Mouse (Mus musculus) stomach, embryonic 14.5 days (tissue): Measurements from ENCODE around the gene Slc39a13. TPM values are rescaled to one million over a fixed set of nuclear protein-coding genes. Genes with fewer than 3 reads are reported as not detected.

Experiments
- ATAC-seq: fragments of 200-750 bp; cut with Nextera tagmentation; 2 replicates; pipeline ENCODE4 v1.8.0; 2017; ENCODE audit warnings: low read depth, moderate TSS enrichment; ENCODE audit not compliant: insufficient number of reproducible peaks, insufficient read depth, low FRiP score
- H3K27ac ChIP-seq: fragments of 300-500 bp; sonication (generic); 2 replicates; pipeline ENCODE4 v1.5.1; 2014; ENCODE audit warnings: mild to moderate bottlenecking, low read length, moderate library complexity, mixed read lengths
- H3K27me3 ChIP-seq: fragments of 300-500 bp; sonication (generic); 2 replicates; pipeline ENCODE4 v1.6.1; 2014; ENCODE audit warnings: low read length, control low read depth, mixed read lengths; ENCODE audit not compliant: control insufficient read depth, insufficient read depth
- H3K36me3 ChIP-seq: fragments of 300-500 bp; sonication (generic); 2 replicates; pipeline ENCODE4 v1.6.1; 2014; ENCODE audit warnings: mild to moderate bottlenecking, control low read depth, low read length, moderate library complexity, mixed read lengths; ENCODE audit not compliant: control insufficient read depth, insufficient read depth
- H3K4me1 ChIP-seq: fragments of 300-500 bp; sonication (generic); 2 replicates; pipeline ENCODE4 v1.6.1; 2014; ENCODE audit warnings: low read length, control low read depth, mixed read lengths; ENCODE audit not compliant: control insufficient read depth, insufficient read depth
- H3K4me2 ChIP-seq: fragments of 300-500 bp; sonication (generic); replicated peaks from 2 replicates; pipeline ENCODE4 v1.6.1; 2014; ENCODE audit warnings: low read depth, low read length, control low read depth
- H3K4me3 ChIP-seq: fragments of 300-500 bp; sonication (generic); 2 replicates; pipeline ENCODE4 v1.5.1; 2014; ENCODE audit warnings: low read depth, low read length, control low read depth
- H3K9ac ChIP-seq: fragments of 300-500 bp; sonication (generic); replicated peaks from 2 replicates; pipeline ENCODE4 v1.6.1; 2014; ENCODE audit warnings: low read depth, mild to moderate bottlenecking, control low read depth, low read length, moderate library complexity, mixed read lengths
- H3K9me3 ChIP-seq: fragments of 300-500 bp; sonication (generic); 2 replicates; pipeline ENCODE4 v1.6.1; 2016; ENCODE audit warnings: low read depth, low read length, control low read depth; ENCODE audit not compliant: control insufficient read depth
- WGBS: fragments of 180-500 bp; shearing (Covaris S2); extraction: QIAGEN DNeasy Blood & Tissue Kit; methylation state at CpG from one replicate; pipeline ENCODE4 v1.1.7; 2014; 5-methylcytosine and 5-hydroxymethylcytosine counted together
- polyA plus RNA-seq: library from polyadenylated mRNA; unstranded; fragments of >200 nt; fragmentation: Nextera tagmentation; extraction: Ambion mirVana; gene quantifications from 2 replicates; pipeline ENCODE4 v1.2.1, GENCODE M21; 2014

Slc39a13 gene
- polyA plus RNA-seq, 1 experiment from 2014 or later, result 45.8 TPM

DNA sequence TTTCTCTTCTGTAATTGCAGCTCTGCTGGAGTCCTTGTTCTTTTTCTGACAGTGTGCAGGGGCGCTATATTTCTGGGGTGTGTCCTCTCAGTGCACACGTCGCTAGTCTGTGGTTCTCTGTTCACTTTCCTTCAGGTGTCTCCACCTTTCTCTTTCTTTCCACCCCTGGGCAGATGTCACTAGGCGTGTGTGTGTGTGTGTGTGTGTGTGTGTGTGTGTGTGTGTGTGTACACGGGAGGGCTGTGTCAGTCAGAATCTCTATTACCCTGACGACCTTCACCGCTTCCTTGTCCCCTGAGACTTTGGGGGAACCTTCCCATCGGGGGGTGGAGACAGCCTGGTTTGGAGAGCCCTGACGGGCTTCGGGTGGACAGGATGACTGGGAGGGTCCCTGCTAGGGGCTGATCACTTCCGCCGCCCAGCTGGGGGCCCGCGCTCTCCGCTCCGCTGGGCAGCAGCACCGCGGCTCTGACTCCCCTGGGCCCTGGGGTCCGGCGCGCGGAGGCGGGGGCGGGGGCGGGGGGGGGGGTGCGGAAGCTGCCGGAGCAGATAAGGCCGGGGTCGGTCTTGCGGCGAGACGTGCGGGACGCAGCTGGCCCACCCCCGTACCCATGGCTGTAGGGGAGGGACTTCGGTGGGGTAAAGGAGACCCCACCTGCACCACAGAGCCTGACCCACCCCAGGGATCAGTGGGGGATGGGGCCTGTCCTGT is 8.3 kb upstream of the Slc39a13 start:
- no peaks in the 10 kb centered on the region for H3K36me3 ChIP-seq
- 0% methylated on average over 30 of the region's 36 CpGs for WGBS
- H3K27me3 ChIP-seq, result no peaks in the 10 kb centered on the region
- no peaks in the 10 kb centered on the region for H3K9me3 ChIP-seq
- no peak overlapping the region for H3K27ac ChIP-seq
- no peaks in the 10 kb centered on the region for H3K4me1 ChIP-seq
- H3K4me2 ChIP-seq, result peak overlapping the region; percentile 90
- peak overlapping the region; percentile 50 for H3K4me3 ChIP-seq
- peak; percentile 73 for ATAC-seq
- peak overlapping the region; percentile 64 for H3K9ac ChIP-seq

DNA sequence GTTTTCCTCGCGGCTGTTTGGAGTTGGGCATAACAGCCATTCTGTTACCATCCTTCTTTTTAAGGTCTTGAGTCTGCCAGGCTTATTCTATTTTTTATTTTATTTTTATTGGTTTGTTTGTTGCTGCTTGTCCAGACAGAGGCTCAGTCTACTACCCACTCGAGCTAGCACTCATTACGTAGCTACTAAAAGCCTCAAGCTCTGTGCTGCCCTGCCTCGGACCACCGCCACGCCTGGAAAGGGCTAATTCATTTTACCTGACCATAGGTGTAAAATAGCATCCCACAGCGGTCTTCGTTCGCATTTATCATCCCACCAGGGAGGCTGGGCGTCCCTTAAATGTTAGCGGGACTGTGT is 7.7 kb upstream of the Slc39a13 start:
- Histone ChIP-seq H3K9me3 (no peaks in the 10 kb centered on the region), H3K4me2 (peak overlapping the region; percentile 90), H3K36me3 (no peaks in the 10 kb centered on the region), H3K4me3 (peak overlapping the region; percentile 50), H3K27ac (no peak overlapping the region), H3K4me1 (no peaks in the 10 kb centered on the region), H3K27me3 (no peaks in the 10 kb centered on the region), H3K9ac (peak overlapping the region; percentile 64; the same call in 1 of the 2 replicates)
- no peak for ATAC-seq
- 16% methylated on average over 12 of the region's 12 CpGs for WGBS

DNA sequence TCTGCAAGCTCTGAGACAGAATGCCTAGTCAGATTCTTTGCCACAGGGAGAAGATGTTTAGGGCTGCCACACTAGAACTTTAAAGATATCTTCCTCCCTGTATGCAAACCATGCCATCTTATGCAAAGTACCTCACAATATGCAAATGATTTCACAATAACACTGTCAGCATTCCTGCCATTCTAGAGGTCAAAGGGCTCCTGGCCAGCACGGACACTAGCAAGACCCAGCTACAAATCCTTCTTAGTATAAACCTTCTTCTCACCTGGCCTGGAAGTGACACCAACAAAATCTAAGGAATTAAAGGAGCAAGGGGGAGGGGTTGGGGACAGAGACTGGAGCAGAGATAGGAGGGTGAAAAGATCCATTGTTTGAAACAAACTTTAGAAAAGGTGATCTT is 1.9 kb upstream of the Slc39a13 start:
- WGBS, result 36% methylated on average over 1 of the region's 1 CpGs
- no peak overlapping the region for H3K9ac ChIP-seq
- H3K27ac ChIP-seq, result no peak overlapping the region
- no peak overlapping the region for H3K4me2 ChIP-seq
- H3K4me3 ChIP-seq, result no peak overlapping the region
- ATAC-seq, result no peak
- no peaks in the 10 kb centered on the region for H3K36me3 ChIP-seq
- no peaks in the 10 kb centered on the region for H3K27me3 ChIP-seq
- H3K4me1 ChIP-seq, result peaks cover 17% of the 10 kb centered on the region
- H3K9me3 ChIP-seq, result no peaks in the 10 kb centered on the region

DNA sequence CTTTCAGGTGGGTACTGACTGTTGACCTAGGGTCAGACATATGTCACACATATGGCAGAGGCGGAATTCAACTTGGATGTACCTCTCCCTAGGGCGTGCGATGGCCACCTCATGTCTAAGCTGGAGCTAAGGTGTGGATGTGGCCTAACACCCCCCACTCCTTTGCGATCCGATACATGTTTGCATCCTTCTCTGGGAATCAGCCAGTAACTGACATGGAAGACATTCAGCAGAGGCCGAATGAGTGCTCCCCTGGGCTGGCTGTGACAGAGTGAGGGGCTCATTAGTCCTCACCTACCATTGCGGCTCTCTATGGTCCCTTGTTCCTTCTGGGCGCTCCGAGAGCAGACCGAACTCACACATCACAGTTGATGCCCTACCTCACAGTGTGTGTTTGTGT is 842 bp upstream of the Slc39a13 start:
- no peak overlapping the region for H3K9ac ChIP-seq
- peak overlapping the region; percentile 60 for H3K4me3 ChIP-seq
- H3K27ac ChIP-seq, result peak overlapping the region; percentile 79; the same call in 1 of the 2 replicates
- H3K4me2 ChIP-seq, result peak overlapping the region; percentile 78
- peaks cover 17% of the 10 kb centered on the region for H3K4me1 ChIP-seq
- no peak for ATAC-seq
- H3K9me3 ChIP-seq, result no peaks in the 10 kb centered on the region
- 81% methylated on average over 10 of the region's 10 CpGs for WGBS
- no peaks in the 10 kb centered on the region for H3K27me3 ChIP-seq
- no peaks in the 10 kb centered on the region for H3K36me3 ChIP-seq

DNA sequence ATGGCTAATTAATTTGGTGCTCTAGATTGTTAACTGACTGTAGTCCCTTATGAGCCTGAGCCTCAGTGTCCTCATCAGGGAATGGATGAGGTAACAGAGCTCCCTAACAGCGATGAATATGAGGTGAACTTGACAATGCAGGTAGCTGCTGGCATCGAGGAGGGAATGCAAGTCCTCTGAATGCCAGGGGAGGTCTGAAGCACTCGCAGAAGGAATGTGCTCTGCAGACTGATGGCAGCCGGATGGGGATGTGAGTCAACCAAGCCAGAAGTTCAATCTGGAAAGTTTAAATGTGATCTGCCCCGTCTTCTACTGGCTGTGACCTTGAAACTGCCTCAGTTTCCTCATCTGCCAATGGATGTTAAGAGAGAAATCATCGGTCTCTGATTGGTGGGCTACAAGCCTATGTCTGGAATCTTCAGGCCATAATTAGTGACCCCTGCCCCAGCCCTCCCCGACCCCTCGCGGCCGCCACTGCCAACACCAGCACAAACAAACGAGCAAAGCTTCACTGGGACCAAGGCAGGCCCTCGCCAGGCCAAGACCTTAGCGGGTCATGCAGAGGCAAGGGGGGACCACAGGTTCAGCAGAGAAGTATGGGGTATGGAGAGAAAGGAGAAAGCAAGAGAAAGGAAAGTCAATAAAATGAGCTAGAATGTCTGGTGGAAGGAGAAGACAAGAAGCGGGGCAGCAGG is 764 bp downstream of the Slc39a13 start:
- H3K9me3 ChIP-seq, result no peaks in the 10 kb centered on the region
- ATAC-seq, result no peak
- H3K4me3 ChIP-seq, result peak overlapping the region; percentile 60
- H3K36me3 ChIP-seq, result no peaks in the 10 kb centered on the region
- peak overlapping the region; percentile 78 for H3K4me2 ChIP-seq
- H3K4me1 ChIP-seq, result peaks cover 17% of the 10 kb centered on the region
- no peaks in the 10 kb centered on the region for H3K27me3 ChIP-seq
- peak overlapping the region; percentile 79 for H3K27ac ChIP-seq
- peak overlapping the region; percentile 57 for H3K9ac ChIP-seq
- 6% methylated on average over 14 of the region's 14 CpGs for WGBS

DNA sequence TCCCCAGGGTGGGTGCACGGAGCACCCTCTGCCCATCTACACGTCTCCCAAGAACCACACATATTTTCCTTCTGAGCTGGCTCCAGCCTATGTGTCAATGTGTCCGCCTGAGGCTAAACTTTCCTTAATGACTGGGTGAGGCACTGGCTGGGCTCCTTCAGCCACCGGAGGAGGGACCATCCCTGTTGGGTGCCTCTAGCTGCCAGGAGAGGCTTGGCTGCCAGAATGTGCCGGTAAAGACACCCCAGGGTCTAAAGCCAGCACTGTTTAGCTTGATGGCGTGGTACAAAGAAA is 1.4 kb downstream of the Slc39a13 start:
- ATAC-seq, result no peak
- H3K4me3 ChIP-seq, result peak overlapping the region; percentile 60
- no peaks in the 10 kb centered on the region for H3K27me3 ChIP-seq
- no peak overlapping the region for H3K9ac ChIP-seq
- 45% methylated on average over 6 of the region's 6 CpGs for WGBS
- H3K4me2 ChIP-seq, result peak overlapping the region; percentile 78
- no peak overlapping the region for H3K27ac ChIP-seq
- peaks cover 5% of the 10 kb centered on the region for H3K36me3 ChIP-seq
- peaks cover 17% of the 10 kb centered on the region for H3K4me1 ChIP-seq
- H3K9me3 ChIP-seq, result no peaks in the 10 kb centered on the region

DNA sequence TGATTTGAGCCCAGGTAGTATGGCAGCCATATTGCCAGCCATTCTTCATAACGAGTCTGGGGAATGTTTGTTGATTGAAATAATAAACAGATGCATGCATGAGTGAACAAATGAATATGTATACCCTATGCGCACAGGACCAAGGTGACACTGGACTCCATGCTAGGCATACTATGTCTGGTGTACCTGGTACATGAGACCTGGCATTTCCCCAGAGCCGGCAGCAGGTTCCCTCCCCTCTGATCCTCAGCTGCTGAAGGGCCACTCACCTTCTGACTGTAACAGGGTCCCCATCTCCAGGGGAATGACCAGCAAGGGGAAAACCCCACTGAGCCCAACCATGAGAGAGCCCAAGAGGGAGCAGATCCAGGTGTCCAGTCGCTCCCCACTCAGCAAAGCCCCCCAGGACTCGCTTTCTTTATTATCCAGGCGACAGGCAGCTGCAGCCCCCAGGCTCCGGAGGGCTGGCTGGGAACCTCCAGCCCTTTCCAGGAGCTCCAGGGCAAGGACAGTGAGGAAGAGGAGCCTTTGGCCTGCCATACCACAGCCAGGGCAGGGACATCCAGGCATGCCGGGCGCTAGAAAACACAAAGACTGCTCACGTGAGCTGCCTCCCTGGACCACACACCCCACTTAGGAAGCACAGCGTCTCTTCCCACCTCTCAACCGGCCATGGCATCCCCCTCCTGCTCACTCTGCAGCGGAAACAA is 1.9 kb downstream of the Slc39a13 start:
- no peak for ATAC-seq
- H3K4me3 ChIP-seq, result peak overlapping the region; percentile 60; the same call in 1 of the 2 replicates
- no peaks in the 10 kb centered on the region for H3K9me3 ChIP-seq
- H3K27ac ChIP-seq, result no peak overlapping the region
- H3K9ac ChIP-seq, result no peak overlapping the region
- H3K4me2 ChIP-seq, result peak overlapping the region; percentile 78
- peaks cover 10% of the 10 kb centered on the region for H3K36me3 ChIP-seq
- peaks cover 17% of the 10 kb centered on the region for H3K4me1 ChIP-seq
- no peaks in the 10 kb centered on the region for H3K27me3 ChIP-seq
- WGBS, result 50% methylated on average over 13 of the region's 13 CpGs

DNA sequence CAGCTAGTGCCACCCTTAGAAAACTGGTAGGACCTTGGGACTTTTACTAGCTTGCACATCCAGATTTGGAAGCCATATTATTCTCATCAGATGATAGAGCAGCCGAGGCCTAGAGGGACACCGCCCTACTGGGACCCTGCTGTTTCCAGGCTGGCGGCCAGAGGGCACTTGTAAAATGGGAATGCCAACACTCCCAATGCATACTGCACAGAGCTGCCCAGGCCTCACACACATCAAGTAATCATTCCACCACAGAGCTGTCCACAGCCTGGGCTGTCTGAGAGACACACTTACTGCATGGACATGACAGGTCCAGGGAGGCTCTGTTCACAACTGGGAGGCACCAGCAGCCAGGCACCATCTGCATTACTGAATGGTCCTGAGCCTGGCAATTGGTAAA is 3.8 kb downstream of the Slc39a13 start:
- H3K4me3 ChIP-seq, result no peak overlapping the region
- H3K4me1 ChIP-seq, result peaks cover 17% of the 10 kb centered on the region
- H3K27ac ChIP-seq, result no peak overlapping the region
- H3K4me2 ChIP-seq, result no peak overlapping the region
- H3K27me3 ChIP-seq, result no peaks in the 10 kb centered on the region
- 93% methylated on average over 3 of the region's 3 CpGs for WGBS
- no peaks in the 10 kb centered on the region for H3K9me3 ChIP-seq
- peaks cover 24% of the 10 kb centered on the region for H3K36me3 ChIP-seq
- ATAC-seq, result no peak
- H3K9ac ChIP-seq, result no peak overlapping the region
